ENCODE assay signal across 16 mouse cellular contexts in genomic region chr2:161547318-161547717, GRCm38 (mm10).
DNase-seq lines count a peak whose midpoint lies in the region; ATAC-seq and TF ChIP-seq lines count a peak whose summit lies in the region.
"Had no signal": no experiment of that assay in that cellular context is flagged by ENCODE, and none has a peak within 500 bp of the region (broad histone marks: within the 10 kb centered on the region; RNA-seq: fewer than 3 reads in every experiment).

No protein-coding gene starts in this region.

- H3K9ac ChIP-seq in midbrain, embryonic 13.5 days (replicated peaks) = no peak overlapping the region
- no peak overlapping the region for H3K9ac ChIP-seq in liver, postnatal 0 days (replicated peaks)
- H3K9ac ChIP-seq: hindbrain, embryonic 12.5 days; limb, embryonic 15.5 days; neural tube, embryonic 12.5 days had no signal

- H3K36me3 ChIP-seq in midbrain, embryonic 13.5 days = no peaks in the 10 kb centered on the region
- H3K36me3 ChIP-seq in midbrain, embryonic 10.5 days = no peaks in the 10 kb centered on the region
- no peaks in the 10 kb centered on the region for H3K36me3 ChIP-seq in liver, postnatal 0 days (replicated peaks; ENCODE audit: insufficient read depth, low read length)
- H3K36me3 ChIP-seq: hindbrain, embryonic 12.5 days; limb, embryonic 15.5 days; neural tube, embryonic 12.5 days had no signal

- 70% methylated on average over 5 of the region's 5 CpGs for WGBS in midbrain, embryonic 13.5 days
- WGBS in midbrain, embryonic 10.5 days = 96% methylated on average over 5 of the region's 5 CpGs
- 91% methylated on average over 5 of the region's 5 CpGs for WGBS in liver, postnatal 0 days (ENCODE audit: insufficient replicate concordance)

- H3K27me3 ChIP-seq in midbrain, embryonic 13.5 days = no peaks in the 10 kb centered on the region
- H3K27me3 ChIP-seq in midbrain, embryonic 10.5 days (ENCODE audit: low read depth, poor library complexity, severe bottlenecking) = no peaks in the 10 kb centered on the region
- no peaks in the 10 kb centered on the region for H3K27me3 ChIP-seq in liver, postnatal 0 days (ENCODE audit: insufficient read depth, low read length)
- H3K27me3 ChIP-seq: hindbrain, embryonic 12.5 days; limb, embryonic 15.5 days; neural tube, embryonic 12.5 days had no signal

- peaks cover 11% of the 10 kb centered on the region for H3K4me1 ChIP-seq in midbrain, embryonic 13.5 days (replicated peaks)
- peaks cover 6% of the 10 kb centered on the region; the same call in 1 of the 2 replicates for H3K4me1 ChIP-seq in midbrain, embryonic 10.5 days
- H3K4me1 ChIP-seq in liver, postnatal 0 days (ENCODE audit: insufficient read depth) = no peaks in the 10 kb centered on the region
- H3K4me1 ChIP-seq: hindbrain, embryonic 12.5 days; limb, embryonic 15.5 days; neural tube, embryonic 12.5 days had no signal

- no peak overlapping the region for H3K4me3 ChIP-seq in midbrain, embryonic 13.5 days (replicated peaks)
- H3K4me3 ChIP-seq in midbrain, embryonic 10.5 days = no peak overlapping the region
- H3K4me3 ChIP-seq in liver, postnatal 0 days (ENCODE audit: low read depth, low read length) = no peak overlapping the region
- H3K4me3 ChIP-seq: hindbrain, embryonic 12.5 days; limb, embryonic 15.5 days; neural tube, embryonic 12.5 days had no signal

- no peak overlapping the region; the same call in 1 of the 2 replicates for H3K27ac ChIP-seq in midbrain, embryonic 13.5 days
- H3K27ac ChIP-seq in midbrain, embryonic 10.5 days (replicated peaks) = no peak overlapping the region
- no peak overlapping the region for H3K27ac ChIP-seq in liver, postnatal 0 days (ENCODE audit: low read depth)
- H3K27ac ChIP-seq: hindbrain, embryonic 12.5 days; limb, embryonic 15.5 days; neural tube, embryonic 12.5 days had no signal

- H3K9me3 ChIP-seq in midbrain, embryonic 13.5 days = no peaks in the 10 kb centered on the region
- no peaks in the 10 kb centered on the region for H3K9me3 ChIP-seq in midbrain, embryonic 10.5 days (replicated peaks)
- no peaks in the 10 kb centered on the region for H3K9me3 ChIP-seq in liver, postnatal 0 days (ENCODE audit: low read length)
- H3K9me3 ChIP-seq: hindbrain, embryonic 12.5 days; limb, embryonic 15.5 days; neural tube, embryonic 12.5 days had no signal

- no peak for TF ChIP-seq EP300 in liver, postnatal 0 days (IDR thresholded peaks at IDR 0.05; ENCODE audit: low read depth)

- DNase-seq in midbrain, embryonic 10.5 days (ENCODE audit: low spot score) = no peak
- peak; percentile 54 to 62 for DNase-seq in cerebellum, adult 18-20 months
- DNase-seq in cerebellum, postnatal 14 days = peak; percentile 87 to 90
- no peak for DNase-seq in kidney, adult 8-10 months
- no peak for DNase-seq in liver, postnatal 0 days
- DNase-seq: gastrocnemius, postnatal 10 days; kidney, adult 9 months; kidney, postnatal 36 days; layer of hippocampus, postnatal 36 days; lung, postnatal 10 days; right cerebral cortex, adult 18-20 months had no signal

- H3K4me2 ChIP-seq in midbrain, embryonic 13.5 days (replicated peaks) = no peak overlapping the region
- no peak overlapping the region for H3K4me2 ChIP-seq in liver, postnatal 0 days (ENCODE audit: low read depth, low read length)
- H3K4me2 ChIP-seq: hindbrain, embryonic 12.5 days; limb, embryonic 15.5 days; neural tube, embryonic 12.5 days had no signal

- peak; percentile 91 for ATAC-seq in midbrain, embryonic 13.5 days
- no peak for ATAC-seq in liver, postnatal 0 days
- ATAC-seq in granulocyte monocyte progenitor cell, adult 5-6 weeks (replicated peaks; ENCODE audit: poor library complexity, severe bottlenecking) = no peak

- TF ChIP-seq CTCF in liver, postnatal 0 days (IDR thresholded peaks at IDR 0.05; ENCODE audit: low read depth) = no peak

Comparison
In these comparisons a context has a peak if more than half of its experiments do, and no peak if none do; other contexts are left out.
1. DNase-seq: peak in cerebellum, adult 18-20 months (2 of 2) and cerebellum, postnatal 14 days (2 of 2); none in midbrain, embryonic 10.5 days (single experiment), kidney, adult 8-10 months (0 of 2) and liver, postnatal 0 days (single experiment).